Mouse (Mus musculus) embryonic fibroblast, embryonic 13.5 days (primary cell): ENCODE results near the gene Slc27a2.

Experiments
- CTCF ChIP-seq: IDR thresholded peaks from 2 replicates; pipeline ENCODE4 v1.5.1; 2011; ENCODE audit warnings: mild to moderate bottlenecking, control low read depth, low read length, moderate library complexity, borderline replicate concordance; ENCODE audit not compliant: insufficient read depth
- POLR2A ChIP-seq: IDR thresholded peaks from 2 replicates; pipeline ENCODE4 v1.6.1; 2011; ENCODE audit warnings: low read depth, mild to moderate bottlenecking, control low read depth, low read length, moderate library complexity

- TF ChIP-seq POLR2A (no peak), CTCF (no peak)
Measured at GRCm38 (mm10) chr2:126623138-126623537, 70.9 kb downstream of the Slc27a2 start.
